Mouse (Mus musculus): Measurements from ENCODE around the gene Fbxw8.

DNA sequence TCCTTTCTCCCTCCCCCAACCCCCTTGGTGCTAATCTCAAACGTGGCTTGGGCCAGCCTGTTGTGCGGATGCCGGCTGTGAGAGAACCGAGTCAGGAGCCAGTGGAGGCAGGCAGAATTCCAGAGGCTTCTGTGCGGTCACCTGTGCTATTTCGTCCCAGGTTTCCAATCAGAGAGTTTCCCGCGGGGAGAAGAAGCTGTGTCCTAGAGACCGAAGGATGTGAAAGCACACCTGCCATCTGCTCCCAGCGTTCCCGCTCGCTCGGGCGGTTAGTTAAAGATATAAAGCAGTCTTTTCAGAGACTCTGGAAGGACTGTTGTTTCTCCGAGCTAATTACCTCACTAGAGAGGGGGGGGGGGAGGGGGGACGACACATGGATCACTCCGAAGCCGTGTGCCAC, 37.0 kb upstream of the Fbxw8 start:
- TF ChIP-seq CTCF (IDR thresholded peaks at IDR 0.05; ENCODE audit: borderline replicate concordance, extremely low read depth, insufficient read depth, insufficient read length) (no peak), POLR2A (IDR thresholded peaks at IDR 0.05; ENCODE audit: borderline replicate concordance, extremely low read depth, insufficient read depth, insufficient read length, poor library complexity, severe bottlenecking) (no peak)
